18 mouse cellular contexts compared by ENCODE assay signal in the genomic region with DNA sequence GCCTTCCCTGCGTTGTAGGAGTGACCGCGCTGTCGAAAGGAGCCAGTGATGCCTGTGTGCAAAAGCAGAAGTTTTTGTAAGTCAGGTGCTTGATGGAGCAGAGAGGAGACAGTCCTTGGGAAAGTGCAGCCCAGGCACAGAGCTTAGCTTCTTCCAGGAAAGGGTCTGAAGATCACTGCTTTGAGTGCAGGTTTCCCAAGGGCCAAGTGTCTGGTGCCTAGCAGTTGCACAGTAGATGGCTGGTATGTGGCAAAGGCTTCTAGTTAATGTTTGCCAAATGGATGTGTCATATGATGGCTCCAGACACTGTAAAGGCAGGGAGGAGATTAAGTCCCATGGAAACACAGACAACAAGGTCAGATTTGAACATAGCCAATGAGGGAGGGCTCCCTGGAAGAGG. TPM values are rescaled to one million over a fixed set of nuclear protein-coding genes. Genes with fewer than 3 reads are reported as not detected.
DNase-seq lines count a peak whose midpoint lies in the region; ATAC-seq and TF ChIP-seq lines count a peak whose summit lies in the region.
"Had no signal": no experiment of that assay in that cellular context is flagged by ENCODE, and none has a peak within 500 bp of the region (broad histone marks: within the 10 kb centered on the region; RNA-seq: fewer than 3 reads in every experiment).

No protein-coding gene starts in this region.

- H3K27me3 ChIP-seq in kidney, adult 2 months (replicated peaks; ENCODE audit: control insufficient read depth, insufficient read depth, low read length): no peaks in the 10 kb centered on the region
- H3K27me3 ChIP-seq in embryonic facial prominence, embryonic 10.5 days (replicated peaks; ENCODE audit: low read depth, poor library complexity, severe bottlenecking): peaks cover 47% of the 10 kb centered on the region
- H3K27me3 ChIP-seq in stomach, embryonic 15.5 days (replicated peaks): no peaks in the 10 kb centered on the region
- no peaks in the 10 kb centered on the region for H3K27me3 ChIP-seq in forebrain, embryonic 14.5 days (replicated peaks; ENCODE audit: control insufficient read depth, insufficient read depth, low read length)
- H3K27me3 ChIP-seq: hindbrain, embryonic 15.5 days; limb, embryonic 15.5 days had no signal

- no peak overlapping the region for H3K9ac ChIP-seq in stomach, embryonic 15.5 days
- no peak overlapping the region for H3K9ac ChIP-seq in forebrain, embryonic 14.5 days (ENCODE audit: low read length)
- H3K9ac ChIP-seq: hindbrain, embryonic 15.5 days; limb, embryonic 15.5 days had no signal

- H3K9me3 ChIP-seq in embryonic facial prominence, embryonic 10.5 days: no peaks in the 10 kb centered on the region
- H3K9me3 ChIP-seq in stomach, embryonic 15.5 days: no peaks in the 10 kb centered on the region
- no peaks in the 10 kb centered on the region for H3K9me3 ChIP-seq in forebrain, embryonic 14.5 days (replicated peaks; ENCODE audit: control insufficient read depth, low read length)
- H3K9me3 ChIP-seq: G1E; hindbrain, embryonic 15.5 days; limb, embryonic 15.5 days had no signal

- 58% methylated on average over 4 of the region's 4 CpGs for WGBS in kidney, adult 2 months
- WGBS in embryonic facial prominence, embryonic 10.5 days: 93% methylated on average over 4 of the region's 4 CpGs
- WGBS in stomach, embryonic 15.5 days: 94% methylated on average over 4 of the region's 4 CpGs
- 96% methylated on average over 4 of the region's 4 CpGs for WGBS in forebrain, embryonic 14.5 days

- peak; percentile 92 for DNase-seq in kidney, adult 2 months
- no peak for DNase-seq in kidney, postnatal 4 days
- DNase-seq in embryonic facial prominence, embryonic 10.5 days (ENCODE audit: low spot score): no peak
- peak; percentile 80 for DNase-seq in kidney, adult 9 months
- no peak for DNase-seq in forebrain, embryonic 14.5 days (ENCODE audit: low spot score)
- DNase-seq in layer of hippocampus, adult 2 months (ENCODE audit: low spot score in 2 of 2): no peak
- DNase-seq: adrenal gland, postnatal 25 days; embryo, embryonic 11 days; gastrocnemius, postnatal 10 days; heart, postnatal 10 days; thymus, postnatal 4 days had no signal

- TF ChIP-seq CTCF in kidney, adult 2 months (conservative IDR thresholded peaks at IDR 0.05; ENCODE audit: insufficient read depth, insufficient read length, low read depth, low read length): no peak
- TF ChIP-seq CTCF in layer of hippocampus, adult 2 months (conservative IDR thresholded peaks at IDR 0.05): no peak

- H3K27ac ChIP-seq in kidney, adult 2 months (ENCODE audit: insufficient read depth, low read depth, low read length): peak overlapping the region; percentile 61
- H3K27ac ChIP-seq in embryonic facial prominence, embryonic 10.5 days (replicated peaks): peak overlapping the region; percentile 57
- H3K27ac ChIP-seq in stomach, embryonic 15.5 days: no peak overlapping the region
- no peak overlapping the region for H3K27ac ChIP-seq in forebrain, embryonic 14.5 days (ENCODE audit: low read depth, low read length)
- H3K27ac ChIP-seq in layer of hippocampus, adult 2 months: no peak overlapping the region
- H3K27ac ChIP-seq: hindbrain, embryonic 15.5 days; limb, embryonic 15.5 days had no signal

- peaks cover 42% of the 10 kb centered on the region for H3K4me1 ChIP-seq in kidney, adult 2 months (ENCODE audit: control insufficient read depth, insufficient read depth, low read length)
- peaks cover 83% of the 10 kb centered on the region for H3K4me1 ChIP-seq in embryonic facial prominence, embryonic 10.5 days
- peaks cover 32% of the 10 kb centered on the region for H3K4me1 ChIP-seq in stomach, embryonic 15.5 days
- H3K4me1 ChIP-seq in forebrain, embryonic 14.5 days (ENCODE audit: control insufficient read depth, insufficient read depth, low read length): peaks cover 34% of the 10 kb centered on the region

- TF ChIP-seq POLR2A in kidney, adult 2 months (IDR thresholded peaks at IDR 0.05; ENCODE audit: low read depth, low read length): no peak

- 0 out of 2 replicates have a peak overlapping the region, but pooled peaks have one; percentile 8 for H3K4me3 ChIP-seq in kidney, adult 2 months (ENCODE audit: insufficient read depth, low read depth, low read length)
- H3K4me3 ChIP-seq in embryonic facial prominence, embryonic 10.5 days: no peak overlapping the region
- H3K4me3 ChIP-seq in stomach, embryonic 15.5 days (replicated peaks): no peak overlapping the region
- H3K4me3 ChIP-seq in forebrain, embryonic 14.5 days (ENCODE audit: low read depth, low read length): no peak overlapping the region
- H3K4me3 ChIP-seq in layer of hippocampus, adult 2 months: no peak overlapping the region
- H3K4me3 ChIP-seq: hindbrain, embryonic 15.5 days; limb, embryonic 15.5 days; myocyte had no signal

- no peaks in the 10 kb centered on the region for H3K36me3 ChIP-seq in kidney, adult 2 months (ENCODE audit: control insufficient read depth, insufficient read depth, low read length)
- H3K36me3 ChIP-seq in embryonic facial prominence, embryonic 10.5 days (replicated peaks): no peaks in the 10 kb centered on the region
- H3K36me3 ChIP-seq in stomach, embryonic 15.5 days: no peaks in the 10 kb centered on the region
- no peaks in the 10 kb centered on the region for H3K36me3 ChIP-seq in forebrain, embryonic 14.5 days (ENCODE audit: control insufficient read depth, insufficient read depth, low read length)
- H3K36me3 ChIP-seq: G1E; hindbrain, embryonic 15.5 days; limb, embryonic 15.5 days had no signal

- peak; percentile 23; the same call in 1 of the 2 replicates for ATAC-seq in stomach, embryonic 15.5 days (ENCODE audit: insufficient read depth, low FRiP score, low read depth)
- ATAC-seq in forebrain, embryonic 14.5 days: no peak
- ATAC-seq: forebrain, embryonic 16.5 days; lung, postnatal 0 days had no signal

- no peak overlapping the region for H3K4me2 ChIP-seq in stomach, embryonic 15.5 days
- no peak overlapping the region for H3K4me2 ChIP-seq in forebrain, embryonic 14.5 days (ENCODE audit: low read length)
- H3K4me2 ChIP-seq: hindbrain, embryonic 15.5 days; limb, embryonic 15.5 days had no signal

RNA-seq across cellular contexts. Expression of gene Plekha6, which starts 49.9 kb away (rescaled TPM):
- polyA plus RNA-seq in kidney, adult 2 months (2012; rRNA removed): 91.4 and 98.1 TPM in 2 replicates
- 3.4 and 3.7 TPM in 2 replicates for polyA plus RNA-seq in embryonic facial prominence, embryonic 10.5 days (2016; fragmentation: Nextera tagmentation; extraction: Ambion mirVana)
- polyA plus RNA-seq in stomach, embryonic 15.5 days (2015; fragmentation: Nextera tagmentation; extraction: Ambion mirVana): 16.5 and 17.4 TPM in 2 replicates
- polyA plus RNA-seq in forebrain, embryonic 14.5 days (2014; fragmentation: Nextera tagmentation; extraction: Ambion mirVana): 7.3 and 9.7 TPM in 2 replicates
- total RNA-seq in layer of hippocampus, adult 2 months (2021): 10 to 100 TPM; 47.6 to 55.0 TPM

Comparison
In these comparisons a context has a peak if more than half of its experiments do, and no peak if none do; other contexts are left out.
1. DNase-seq: peak in kidney, adult 2 months (single experiment) and kidney, adult 9 months (single experiment); none in kidney, postnatal 4 days (0 of 2), embryonic facial prominence, embryonic 10.5 days (single experiment), forebrain, embryonic 14.5 days (single experiment) and layer of hippocampus, adult 2 months (0 of 2).
2. H3K27ac ChIP-seq: peak in kidney, adult 2 months (single experiment) and embryonic facial prominence, embryonic 10.5 days (single experiment); none in stomach, embryonic 15.5 days (single experiment), forebrain, embryonic 14.5 days (single experiment) and layer of hippocampus, adult 2 months (single experiment).